Mouse (Mus musculus) skeletal muscle tissue, adult 2 months (tissue): Measurements from ENCODE around the gene Apbb2.
A peak's percentile ranks its signal among the peaks of the same experiment; 100 is the strongest.

ENCODE experiments used
- DNase-seq: peaks from one replicate; pipeline ENCODE4 v3.0.0-alpha.2; 2012; ENCODE audit warnings: low read depth, low spot score

The Apbb2 gene

DNA sequence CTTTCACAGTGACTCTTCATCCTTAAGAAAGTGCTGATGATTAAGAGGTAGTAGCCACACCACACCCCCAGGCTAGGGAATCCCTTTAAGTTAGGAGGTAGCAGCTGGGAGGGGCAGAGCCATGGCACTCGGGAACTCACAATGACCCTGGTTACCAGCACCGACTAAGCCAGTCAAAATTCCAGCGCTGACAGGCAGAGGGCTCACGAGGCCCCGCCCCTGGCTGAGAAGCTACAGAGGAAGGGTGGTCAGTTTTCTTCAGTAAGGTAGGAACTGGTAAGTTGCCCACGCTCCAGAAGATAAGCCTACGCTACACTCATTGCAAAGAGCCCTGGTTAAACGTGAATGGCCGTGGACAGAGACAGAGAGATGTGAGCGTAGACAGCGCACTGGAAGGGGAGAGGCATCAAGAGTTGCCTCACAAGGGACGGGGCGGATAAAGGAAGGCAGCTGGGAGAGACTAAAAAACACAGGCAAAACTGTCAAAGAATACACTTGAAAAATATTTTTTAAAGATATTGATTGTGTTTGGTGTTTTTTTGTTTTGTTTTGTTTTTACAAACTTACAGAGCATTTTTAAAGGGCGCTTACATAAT lies 100.1 kb downstream of the Apbb2 start:
- DNase-seq: no peak

DNA sequence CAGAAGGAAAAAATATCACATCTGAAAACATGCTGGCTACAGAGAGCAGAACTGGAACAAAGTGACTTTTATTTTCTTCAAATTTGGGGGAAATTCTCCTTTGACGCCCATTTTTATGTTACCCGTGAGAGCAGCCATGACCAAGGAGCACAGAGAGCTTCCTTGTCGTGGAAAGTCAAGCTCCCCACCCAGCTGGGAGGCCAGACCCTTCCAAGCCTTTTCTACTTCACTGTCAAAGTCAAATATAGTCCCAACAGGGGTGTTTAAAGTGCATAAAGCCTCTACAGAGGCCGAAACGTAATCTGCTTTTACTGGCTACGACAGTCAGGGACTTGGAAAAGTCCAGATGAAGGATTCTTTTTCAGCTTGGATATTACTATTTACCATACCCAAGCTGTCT lies 101.1 kb downstream of the Apbb2 start:
- DNase-seq: peak; percentile 58

DNA sequence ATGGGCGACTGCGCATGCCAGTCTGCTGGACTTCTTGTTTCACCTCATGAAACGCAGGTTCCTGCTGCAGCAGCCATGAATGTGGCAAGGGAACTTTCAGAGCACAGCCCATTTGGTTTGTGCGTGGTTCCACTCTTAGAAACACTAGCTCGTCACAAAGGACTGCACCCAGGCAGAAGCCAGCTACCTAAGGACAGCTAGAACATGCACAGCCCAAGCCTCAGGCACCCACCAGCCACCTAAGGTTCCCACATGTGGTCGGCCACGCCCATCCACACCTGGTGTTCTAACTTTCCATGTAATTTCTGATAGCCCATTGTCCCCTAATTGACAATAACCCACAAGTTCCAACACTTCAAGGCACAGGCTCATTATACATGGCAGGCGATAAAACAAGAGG lies 102.3 kb downstream of the Apbb2 start:
- DNase-seq: no peak

DNA sequence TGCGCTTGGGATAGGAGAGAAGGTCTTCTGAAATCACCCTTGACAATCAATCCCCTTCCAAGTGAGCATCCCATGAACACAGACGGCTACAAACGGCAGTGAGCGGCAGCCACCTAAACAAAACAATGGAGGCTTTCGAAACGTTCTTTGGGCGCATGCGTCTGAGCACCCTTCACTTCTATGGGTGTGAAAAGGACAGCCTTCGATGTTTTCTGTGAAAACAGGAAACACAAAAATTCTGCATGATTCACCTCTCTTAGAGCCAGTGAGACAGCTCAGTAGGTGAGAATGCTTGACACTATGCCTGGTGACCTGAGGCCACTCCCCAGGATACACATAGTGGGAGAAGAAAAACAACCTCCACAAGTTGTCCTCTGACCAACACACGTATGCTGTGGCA lies 103.3 kb downstream of the Apbb2 start:
- DNase-seq: no peak

- DNase-seq: no peak
These were observed 103.9 kb downstream of the Apbb2 start for GRCm38 (mm10) chr5:66514659-66515058.

GRCm38 (mm10) chr5:66513412-66513811 lies 105.2 kb downstream of the Apbb2 start:
- peak; percentile 43 for DNase-seq

DNA sequence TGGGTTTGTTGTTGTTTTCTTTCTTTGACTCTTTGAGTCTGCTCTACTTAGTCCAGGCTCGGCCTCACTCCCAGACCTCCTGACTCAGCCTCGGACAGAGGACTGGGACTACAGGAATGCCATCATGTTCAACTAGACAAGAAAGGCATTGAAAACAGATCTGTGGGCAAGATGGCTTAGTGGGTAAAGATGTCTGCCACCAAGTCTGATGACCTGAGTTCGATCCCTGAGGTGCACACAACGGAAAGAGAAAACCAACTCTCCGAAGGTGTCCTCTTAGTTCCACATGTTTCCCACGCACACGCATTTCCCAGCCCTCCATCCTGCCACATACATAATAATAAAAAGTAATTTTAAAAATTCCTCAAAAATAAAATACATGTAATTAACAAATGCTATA lies 106.1 kb downstream of the Apbb2 start:
- DNase-seq: no peak

GRCm38 (mm10) chr5:66510716-66511115 lies 107.9 kb downstream of the Apbb2 start:
- DNase-seq: no peak

DNA sequence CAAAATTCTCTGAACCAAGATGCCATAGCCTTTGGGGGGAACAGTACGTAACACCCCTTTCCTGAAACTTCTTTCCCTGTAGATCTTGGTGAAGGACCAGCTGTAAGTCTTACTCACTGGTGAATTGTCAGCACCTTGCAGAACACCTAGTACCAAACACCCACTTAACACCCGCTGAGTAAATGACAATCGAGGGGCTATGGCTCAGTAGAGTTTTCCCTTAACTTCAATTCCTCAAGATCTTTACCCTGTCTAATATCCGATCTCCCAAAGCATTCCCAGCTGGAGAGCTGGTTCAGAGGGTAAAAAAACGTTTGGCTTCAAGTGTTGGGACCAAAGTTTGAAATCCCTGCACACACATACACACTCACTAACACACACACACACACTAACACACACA lies 109.4 kb downstream of the Apbb2 start:
- DNase-seq: no peak

DNA sequence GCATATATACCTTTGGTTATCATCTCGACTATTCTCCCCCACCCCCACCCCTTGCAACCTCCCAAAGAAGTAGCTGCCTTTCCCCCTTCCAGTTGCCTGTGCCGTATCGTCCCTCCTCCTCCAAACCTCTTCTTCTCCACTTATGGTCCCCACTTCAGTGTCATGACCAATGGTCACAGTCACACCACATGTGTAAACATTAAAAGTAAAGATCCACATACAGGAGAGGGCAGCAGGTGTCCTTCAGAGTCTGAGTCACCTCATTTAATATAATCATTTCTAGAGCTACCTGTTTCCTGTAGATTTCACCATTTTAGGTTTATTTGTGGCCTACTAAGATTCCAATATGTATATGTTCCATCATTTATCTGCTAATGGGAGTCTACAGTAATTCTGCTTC lies 113.0 kb downstream of the Apbb2 start:
- DNase-seq: no peak

GRCm38 (mm10) chr5:66505071-66505470 lies 113.5 kb downstream of the Apbb2 start:
- DNase-seq: no peak

GRCm38 (mm10) chr5:66504434-66504747 lies 114.2 kb downstream of the Apbb2 start:
- no peak for DNase-seq

GRCm38 (mm10) chr5:66503557-66504433 lies 114.8 kb downstream of the Apbb2 start:
- DNase-seq: no peak

DNA sequence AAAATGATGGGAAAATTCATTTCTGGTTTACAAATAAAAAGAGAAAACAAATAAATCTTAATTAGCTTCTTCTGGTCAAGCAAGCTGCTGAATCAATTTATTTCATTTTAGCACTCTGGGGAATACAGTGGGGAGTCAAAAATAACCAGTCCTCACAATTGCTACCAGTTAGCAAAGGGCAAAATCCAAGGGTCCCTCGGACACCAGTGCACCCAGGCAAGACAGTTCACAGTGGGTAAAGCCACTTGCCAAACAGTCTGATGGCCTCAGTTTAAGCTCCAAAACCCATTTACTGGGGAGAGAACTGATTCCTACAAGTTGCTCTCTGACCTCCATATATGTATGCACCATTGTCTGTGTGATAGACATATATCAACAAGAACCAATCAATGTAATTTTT lies 115.6 kb downstream of the Apbb2 start:
- DNase-seq: no peak

DNA sequence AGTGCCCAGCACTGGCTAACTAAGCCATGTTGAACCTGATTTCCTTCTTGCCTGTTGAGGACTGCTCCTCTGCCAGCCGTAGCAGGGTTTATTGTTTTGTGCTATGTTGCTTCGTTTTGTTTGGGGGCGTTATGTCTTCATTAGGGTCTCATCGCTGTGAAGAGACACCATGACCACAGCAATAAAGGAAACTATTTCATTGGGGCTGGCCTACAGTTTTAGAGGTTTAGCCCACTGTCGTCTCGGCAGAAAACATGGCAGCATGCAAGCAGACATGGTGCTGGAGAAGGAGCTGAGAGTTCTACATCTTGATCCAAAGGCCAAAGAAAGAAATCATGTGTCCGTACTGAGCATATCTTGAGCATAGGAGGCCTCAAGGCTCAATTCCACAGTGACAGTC lies 119.0 kb downstream of the Apbb2 start:
- no peak for DNase-seq

- no peak for DNase-seq
These were observed 120.4 kb downstream of the Apbb2 start for GRCm38 (mm10) chr5:66498140-66498539.

GRCm38 (mm10) chr5:66497479-66498087 lies 121.0 kb downstream of the Apbb2 start:
- DNase-seq: no peak

DNA sequence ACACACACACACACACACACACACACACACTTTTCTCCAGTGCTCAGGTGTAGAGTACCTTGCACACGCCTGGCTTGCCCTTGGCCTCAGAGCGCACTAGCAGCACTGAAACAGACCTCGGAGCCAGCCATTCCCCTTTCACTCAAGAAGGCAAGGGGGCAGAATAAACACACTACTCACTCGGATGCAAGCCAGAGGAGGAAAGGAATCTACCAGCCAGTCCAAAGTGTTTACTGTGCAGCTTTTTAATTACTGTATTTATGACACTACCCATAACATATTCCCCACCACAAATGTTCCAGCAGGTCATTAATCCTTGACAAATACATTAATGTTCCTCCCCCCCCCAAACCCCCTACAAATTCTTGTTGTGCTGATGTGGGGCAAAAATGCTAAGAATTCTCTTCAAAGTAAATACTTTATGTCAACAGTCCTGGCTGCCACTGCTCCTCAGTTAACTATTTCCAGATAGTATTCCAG lies 121.7 kb downstream of the Apbb2 start:
- no peak for DNase-seq

GRCm38 (mm10) chr5:66494651-66495050 lies 123.9 kb downstream of the Apbb2 start:
- DNase-seq: no peak

DNA sequence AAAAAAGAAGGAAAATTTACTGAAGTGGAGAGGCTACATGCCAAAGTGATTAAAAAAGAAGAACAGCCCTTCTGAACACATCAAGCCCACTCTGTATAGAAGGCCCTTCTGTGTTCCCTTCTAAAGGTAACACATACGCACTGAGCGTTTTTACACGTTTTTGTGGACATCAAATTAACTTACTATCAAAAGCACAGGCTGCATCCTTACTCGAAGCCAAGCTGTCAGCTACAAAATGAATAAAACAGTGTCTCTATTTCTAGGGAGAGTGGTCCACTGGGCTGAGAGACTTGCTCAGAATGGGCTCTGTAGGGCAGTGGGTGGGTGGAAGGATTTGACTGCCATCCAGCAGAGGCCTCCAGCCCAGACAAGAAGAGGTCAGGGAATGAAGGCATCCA lies 126.0 kb downstream of the Apbb2 start:
- DNase-seq: no peak

GRCm38 (mm10) chr5:66491907-66492562 lies 126.5 kb downstream of the Apbb2 start:
- no peak for DNase-seq

DNA sequence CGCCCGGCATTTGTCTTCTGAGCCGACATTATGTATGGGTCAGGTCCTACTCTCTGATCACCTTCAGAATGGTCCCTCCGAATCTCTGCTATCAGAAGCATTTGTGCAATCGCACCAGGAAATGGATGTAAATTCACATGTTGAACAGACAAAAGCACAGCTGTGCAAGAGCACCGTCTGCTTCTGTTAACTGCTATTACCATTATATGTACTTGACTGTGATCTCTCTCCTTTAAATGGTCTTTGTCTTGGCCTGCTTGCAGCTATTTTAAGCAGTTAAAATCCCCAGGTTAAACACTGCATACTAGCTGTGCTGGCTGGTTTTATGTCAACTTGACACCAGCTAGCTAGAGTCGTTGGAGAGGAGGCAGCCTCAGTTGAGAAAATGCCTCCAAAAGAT lies 132.6 kb downstream of the Apbb2 start:
- DNase-seq: no peak
